Mouse (Mus musculus) neural tube, embryonic 11.5 days (tissue): Measurements from ENCODE around the gene Vwa2. TPM values are rescaled to one million over a fixed set of nuclear protein-coding genes. Genes with fewer than 3 reads are reported as not detected.

ENCODE experiments used
- ATAC-seq: fragments of 200-750 bp; cut with Nextera tagmentation; 2 replicates; pipeline ENCODE4 v1.8.0; 2017; ENCODE audit warnings: moderate number of reproducible peaks, mild to moderate bottlenecking, moderate TSS enrichment, moderate library complexity; ENCODE audit not compliant: insufficient read depth, low FRiP score, low TSS enrichment
- DNase-seq: peaks from one replicate; pipeline ENCODE4 v3.0.0-alpha.2; 2015; ENCODE audit warnings: low spot score
- H3K27ac ChIP-seq: fragments of 300-500 bp; sonication (generic); 2 replicates; pipeline ENCODE4 v1.5.1; 2014; ENCODE audit warnings: low read depth, mild to moderate bottlenecking, low read length
- H3K27me3 ChIP-seq: fragments of 300-500 bp; sonication (generic); 2 replicates; pipeline ENCODE4 v1.6.1; 2014; ENCODE audit warnings: mild to moderate bottlenecking, low read length, mixed read lengths; ENCODE audit not compliant: control insufficient read depth, insufficient read depth
- H3K36me3 ChIP-seq: fragments of 300-500 bp; sonication (generic); 2 replicates; pipeline ENCODE4 v1.6.1; 2014; ENCODE audit warnings: mild to moderate bottlenecking, low read length, moderate library complexity, mixed read lengths; ENCODE audit not compliant: control insufficient read depth, insufficient read depth
- H3K4me1 ChIP-seq: fragments of 300-500 bp; sonication (generic); 2 replicates; pipeline ENCODE4 v1.6.1; 2014; ENCODE audit warnings: low read length, mixed read lengths; ENCODE audit not compliant: control insufficient read depth, insufficient read depth
- H3K4me2 ChIP-seq: fragments of 300-500 bp; sonication (generic); 2 replicates; pipeline ENCODE4 v1.6.1; 2014; ENCODE audit warnings: low read depth, mild to moderate bottlenecking, moderate library complexity
- H3K4me3 ChIP-seq: fragments of 300-500 bp; sonication (generic); 2 replicates; pipeline ENCODE4 v1.5.1; 2014; ENCODE audit warnings: low read depth, low read length
- H3K9ac ChIP-seq: fragments of 300-500 bp; sonication (generic); 2 replicates; pipeline ENCODE4 v1.6.1; 2014; ENCODE audit warnings: mild to moderate bottlenecking, low read length
- H3K9me3 ChIP-seq: fragments of 300-500 bp; sonication (generic); 2 replicates; pipeline ENCODE4 v1.6.1; 2016; ENCODE audit warnings: low read length; ENCODE audit not compliant: control insufficient read depth
- WGBS: fragments of 180-500 bp; shearing (Covaris S2); extraction: QIAGEN DNeasy Blood & Tissue Kit; methylation state at CpG from one replicate; pipeline ENCODE4 v1.1.7; 2014; 5-methylcytosine and 5-hydroxymethylcytosine counted together
- polyA plus RNA-seq: library from polyadenylated mRNA; unstranded; fragments of >200 nt; fragmentation: Nextera tagmentation; extraction: Ambion mirVana; gene quantifications from 2 replicates; pipeline ENCODE4 v1.2.1, GENCODE M21; 2014

Gene Vwa2
- polyA plus RNA-seq, 1 experiment from 2014 or later, result 0.62 TPM

DNA sequence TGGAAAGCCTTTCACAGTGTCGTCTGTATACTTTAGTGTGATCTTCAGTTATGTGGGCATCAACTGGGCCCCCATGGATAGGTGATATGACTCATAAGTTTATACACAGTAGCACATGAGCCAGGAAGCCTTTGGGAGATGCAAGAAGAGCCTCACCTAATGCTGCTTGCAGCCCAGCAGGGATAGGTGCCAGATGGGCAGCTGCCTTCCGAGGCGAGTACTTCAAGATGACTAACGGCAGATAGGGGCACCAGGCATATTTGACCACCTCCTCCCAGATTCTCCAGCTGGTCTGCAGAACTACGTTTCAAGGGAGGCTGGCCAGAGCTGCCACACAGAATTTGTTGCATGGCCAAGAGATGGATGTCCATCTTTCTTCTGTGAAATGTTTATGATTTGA, 19.3 kb downstream of the Vwa2 start:
- H3K4me1 ChIP-seq, result no peaks in the 10 kb centered on the region

GRCm38 (mm10) chr19:56897654-56898053, 23.6 kb downstream of the Vwa2 start:
- WGBS, result 87% methylated on average over 16 of the region's 16 CpGs
- no peaks in the 10 kb centered on the region for H3K4me1 ChIP-seq
- no peaks in the 10 kb centered on the region for H3K36me3 ChIP-seq
- H3K4me3 ChIP-seq, result no peak overlapping the region
- no peaks in the 10 kb centered on the region for H3K27me3 ChIP-seq
- H3K4me2 ChIP-seq, result no peak overlapping the region
- ATAC-seq (no peak), DNase-seq (no peak)
- H3K9me3 ChIP-seq, result no peaks in the 10 kb centered on the region
- H3K27ac ChIP-seq, result no peak overlapping the region
- no peak overlapping the region for H3K9ac ChIP-seq

More for the DNA sequence above, 19.3 kb downstream of the Vwa2 start:
- 75% methylated on average over 5 of the region's 5 CpGs for WGBS
- Histone ChIP-seq H3K4me2 (no peak overlapping the region), H3K36me3 (no peaks in the 10 kb centered on the region), H3K9ac (no peak overlapping the region), H3K27ac (no peak overlapping the region), H3K9me3 (no peaks in the 10 kb centered on the region), H3K4me3 (no peak overlapping the region), H3K27me3 (no peaks in the 10 kb centered on the region)
- no peak for DNase-seq
- ATAC-seq, result no peak

GRCm38 (mm10) chr19:56904095-56904494, 30.0 kb downstream of the Vwa2 start:
- H3K9me3 ChIP-seq, result no peaks in the 10 kb centered on the region
- H3K36me3 ChIP-seq, result no peaks in the 10 kb centered on the region
- no peaks in the 10 kb centered on the region for H3K27me3 ChIP-seq
- DNase-seq, result no peak
- no peak for ATAC-seq
- 80% methylated on average over 3 of the region's 3 CpGs for WGBS
- H3K9ac ChIP-seq, result no peak overlapping the region
- H3K27ac ChIP-seq, result no peak overlapping the region
- H3K4me3 ChIP-seq, result no peak overlapping the region
- peaks cover 6% of the 10 kb centered on the region; the same call in 1 of the 2 replicates for H3K4me1 ChIP-seq
- H3K4me2 ChIP-seq, result no peak overlapping the region

DNA sequence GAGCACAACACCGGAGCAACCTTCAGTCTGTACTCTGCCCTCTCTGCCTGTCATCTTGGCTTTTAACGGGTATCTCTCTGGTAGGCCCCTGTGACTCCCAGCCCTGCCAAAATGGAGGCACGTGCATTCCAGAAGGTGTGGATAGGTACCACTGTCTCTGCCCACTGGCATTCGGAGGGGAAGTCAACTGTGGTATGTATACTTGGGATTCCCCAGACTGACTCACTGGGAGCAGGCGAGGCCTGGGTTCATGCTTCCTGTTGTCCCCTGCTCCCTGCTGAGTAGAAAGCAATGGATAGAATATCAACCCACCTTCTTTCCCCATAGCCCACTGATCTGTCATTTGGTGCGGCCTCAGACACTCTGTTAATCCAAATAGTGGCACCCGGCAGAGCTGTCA, 31.3 kb downstream of the Vwa2 start:
- Histone ChIP-seq H3K27ac (no peak overlapping the region), H3K4me3 (no peak overlapping the region), H3K9ac (no peak overlapping the region), H3K9me3 (no peaks in the 10 kb centered on the region), H3K27me3 (no peaks in the 10 kb centered on the region), H3K36me3 (no peaks in the 10 kb centered on the region), H3K4me2 (no peak overlapping the region), H3K4me1 (peaks cover 6% of the 10 kb centered on the region; the same call in 1 of the 2 replicates)
- ATAC-seq (no peak), DNase-seq (no peak)
- 89% methylated on average over 7 of the region's 7 CpGs for WGBS

DNA sequence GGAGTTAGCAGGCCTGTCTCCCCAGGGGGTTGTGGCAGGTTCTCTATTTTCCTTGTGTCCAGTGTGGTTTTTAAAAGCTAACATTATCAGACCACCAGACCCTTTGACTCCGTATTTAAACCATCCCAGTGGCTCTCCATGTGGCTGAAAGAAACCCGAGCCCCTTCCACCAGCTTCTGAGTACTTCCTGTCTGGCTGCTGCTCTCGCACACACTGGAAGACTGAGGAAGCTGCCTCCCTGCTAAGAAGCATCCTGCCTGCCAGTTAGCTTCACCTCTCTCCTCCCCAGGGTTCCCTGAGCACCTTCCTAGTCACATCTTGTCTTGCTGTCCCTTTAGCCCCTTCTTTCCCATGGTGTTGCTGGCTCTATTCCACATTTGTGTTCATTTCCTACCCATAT, 33.8 kb downstream of the Vwa2 start:
- no peak overlapping the region for H3K9ac ChIP-seq
- H3K9me3 ChIP-seq, result no peaks in the 10 kb centered on the region
- no peak overlapping the region for H3K27ac ChIP-seq
- H3K4me1 ChIP-seq, result peaks cover 6% of the 10 kb centered on the region; the same call in 1 of the 2 replicates
- no peak for DNase-seq
- no peaks in the 10 kb centered on the region for H3K36me3 ChIP-seq
- no peak for ATAC-seq
- H3K4me3 ChIP-seq, result no peak overlapping the region
- no peak overlapping the region for H3K4me2 ChIP-seq
- WGBS, result 41% methylated on average over 3 of the region's 3 CpGs
- no peaks in the 10 kb centered on the region for H3K27me3 ChIP-seq

DNA sequence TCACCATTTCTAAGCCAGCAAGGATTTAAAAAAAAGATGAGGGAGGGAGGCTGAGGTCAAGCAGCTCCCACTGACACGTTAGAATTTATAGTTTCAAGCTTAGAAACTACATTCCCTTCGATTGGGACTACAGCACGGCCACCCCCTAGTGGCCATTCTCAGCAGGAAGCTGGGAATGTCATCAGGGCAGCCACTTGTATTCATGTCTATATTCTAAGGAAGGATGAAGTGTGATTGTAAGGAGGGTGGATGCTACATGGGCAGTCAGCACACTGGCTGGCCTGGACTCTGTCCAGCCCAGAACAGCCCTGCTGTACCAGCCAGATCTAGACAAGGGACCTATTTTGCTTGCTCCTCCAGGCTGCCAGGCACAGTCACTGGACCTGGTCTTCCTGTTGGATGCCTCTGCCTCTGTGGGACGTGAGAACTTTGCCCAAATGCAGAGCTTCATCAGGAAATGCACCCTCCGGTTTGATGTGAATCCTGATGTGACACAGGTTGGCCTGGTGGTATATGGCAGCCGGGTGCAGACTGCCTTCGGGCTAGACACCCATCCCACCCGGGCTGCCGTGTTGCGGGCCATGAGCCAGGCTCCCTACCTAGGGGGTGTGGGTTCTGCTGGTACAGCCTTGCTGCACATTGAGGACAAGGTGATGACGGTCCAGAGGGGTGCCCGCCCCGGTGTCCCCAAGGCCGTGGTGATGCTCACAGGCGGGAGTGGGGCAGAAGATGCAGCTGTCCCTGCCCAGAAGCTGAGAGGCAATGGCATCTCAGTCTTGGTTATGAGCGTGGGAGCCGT, 34.6 kb downstream of the Vwa2 start:
- DNase-seq, result peak; percentile 77
- H3K4me1 ChIP-seq, result peaks cover 6% of the 10 kb centered on the region; the same call in 1 of the 2 replicates
- ATAC-seq, result no peak
- H3K27me3 ChIP-seq, result no peaks in the 10 kb centered on the region
- WGBS, result 72% methylated on average over 17 of the region's 17 CpGs
- H3K9me3 ChIP-seq, result no peaks in the 10 kb centered on the region
- no peak overlapping the region for H3K27ac ChIP-seq
- no peaks in the 10 kb centered on the region for H3K36me3 ChIP-seq
- H3K4me3 ChIP-seq, result no peak overlapping the region
- H3K9ac ChIP-seq, result no peak overlapping the region
- no peak overlapping the region for H3K4me2 ChIP-seq

DNA sequence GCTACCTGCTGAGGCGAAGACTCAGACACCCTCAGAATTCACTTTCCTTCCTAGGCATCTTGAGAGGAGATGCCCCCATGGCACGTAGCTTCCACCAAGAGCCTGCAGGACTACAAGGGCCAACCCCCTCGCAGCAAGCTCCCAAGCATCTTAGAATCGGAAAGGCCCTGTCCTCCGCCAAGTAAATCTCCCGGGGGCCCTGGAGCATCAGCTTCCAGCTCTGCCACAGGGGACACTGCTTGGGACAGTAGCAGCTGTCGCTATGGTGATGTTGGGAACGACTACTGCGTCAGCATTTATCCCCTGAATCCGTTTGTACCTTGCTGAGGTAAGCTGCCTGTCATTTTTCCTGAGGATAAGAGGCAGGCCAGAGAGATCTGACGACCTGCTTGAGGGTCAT, 36.5 kb downstream of the Vwa2 start:
- 64% methylated on average over 11 of the region's 11 CpGs for WGBS
- H3K4me1 ChIP-seq, result peaks cover 6% of the 10 kb centered on the region; the same call in 1 of the 2 replicates
- no peaks in the 10 kb centered on the region for H3K9me3 ChIP-seq
- no peak overlapping the region for H3K4me2 ChIP-seq
- no peak overlapping the region for H3K4me3 ChIP-seq
- ATAC-seq, result no peak
- H3K9ac ChIP-seq, result no peak overlapping the region
- no peaks in the 10 kb centered on the region for H3K36me3 ChIP-seq
- DNase-seq, result no peak
- no peaks in the 10 kb centered on the region for H3K27me3 ChIP-seq
- H3K27ac ChIP-seq, result no peak overlapping the region

GRCm38 (mm10) chr19:56913761-56914160, 39.7 kb downstream of the Vwa2 start:
- no peaks in the 10 kb centered on the region for H3K4me1 ChIP-seq
- DNase-seq, result no peak

GRCm38 (mm10) chr19:56914658-56915057, 40.6 kb downstream of the Vwa2 start:
- H3K4me3 ChIP-seq, result no peak overlapping the region
- H3K36me3 ChIP-seq, result no peaks in the 10 kb centered on the region
- H3K9ac ChIP-seq, result no peak overlapping the region
- WGBS, result 96% methylated on average over 3 of the region's 3 CpGs
- H3K9me3 ChIP-seq, result no peaks in the 10 kb centered on the region
- no peak overlapping the region for H3K4me2 ChIP-seq
- DNase-seq (no peak), ATAC-seq (no peak)
- no peak overlapping the region for H3K27ac ChIP-seq
- H3K4me1 ChIP-seq, result no peaks in the 10 kb centered on the region
- H3K27me3 ChIP-seq, result no peaks in the 10 kb centered on the region

More at GRCm38 (mm10) chr19:56913761-56914160, 39.7 kb downstream of the Vwa2 start:
- Histone ChIP-seq H3K9me3 (no peaks in the 10 kb centered on the region), H3K27ac (no peak overlapping the region), H3K4me2 (no peak overlapping the region), H3K36me3 (no peaks in the 10 kb centered on the region), H3K4me3 (no peak overlapping the region), H3K27me3 (no peaks in the 10 kb centered on the region), H3K9ac (no peak overlapping the region)
- no peak for ATAC-seq
- WGBS, result 83% methylated on average over 4 of the region's 4 CpGs
